Mouse (Mus musculus) hindbrain, embryonic 10.5 days (tissue): Measurements from ENCODE around the gene Map7d2. TPM values are rescaled to one million over a fixed set of nuclear protein-coding genes. Genes with fewer than 3 reads are reported as not detected.
"Not testable (repeated sequence)": the region's sequence is repeated elsewhere in the genome, so short reads cannot be mapped to it uniquely, and the experiment has no call there.

Experiments used
- DNase-seq: peaks from one replicate; pipeline ENCODE4 v3.0.0-alpha.2; 2017; ENCODE audit warnings: low spot score
- H3K27ac ChIP-seq: fragments of 300-500 bp; sonication (generic); 2 replicates; pipeline ENCODE4 v1.5.1; 2016; ENCODE audit warnings: mild to moderate bottlenecking, moderate library complexity
- H3K27me3 ChIP-seq: fragments of 300-500 bp; sonication (generic); 2 replicates; pipeline ENCODE4 v1.6.1; 2016; ENCODE audit warnings: mild to moderate bottlenecking; ENCODE audit not compliant: poor library complexity, insufficient read depth, severe bottlenecking
- H3K36me3 ChIP-seq: fragments of 300-500 bp; sonication (generic); 2 replicates; pipeline ENCODE4 v1.6.1; 2016; ENCODE audit warnings: mild to moderate bottlenecking, moderate library complexity
- H3K4me1 ChIP-seq: fragments of 300-500 bp; sonication (generic); replicated peaks from 2 replicates; pipeline ENCODE4 v1.6.1; 2016; ENCODE audit warnings: mild to moderate bottlenecking
- H3K4me3 ChIP-seq: fragments of 300-500 bp; sonication (generic); 2 replicates; pipeline ENCODE4 v1.5.1; 2016; ENCODE audit warnings: mild to moderate bottlenecking, moderate library complexity
- H3K9me3 ChIP-seq: fragments of 300-500 bp; sonication (generic); 2 replicates; pipeline ENCODE4 v1.6.1; 2016; ENCODE audit warnings: mild to moderate bottlenecking, moderate library complexity
- WGBS: fragments of 180-500 bp; shearing (Covaris S2); methylation state at CpG from one replicate; pipeline ENCODE4 v1.1.7; 2016; 5-methylcytosine and 5-hydroxymethylcytosine counted together
- polyA plus RNA-seq: library from polyadenylated mRNA; unstranded; fragments of >200 nt; fragmentation: Nextera tagmentation; extraction: Ambion mirVana; gene quantifications from 2 replicates; pipeline ENCODE4 v1.2.1, GENCODE M21; 2016

Map7d2 gene
- 11.2 and 12.8 TPM in 2 replicates for polyA plus RNA-seq

- H3K4me3 ChIP-seq, result peak within 1 kb of the TSS; percentile 67
- peak; percentile 45 for DNase-seq
- H3K27me3 ChIP-seq, result peaks cover 44% of the 10 kb centered on the region
- peaks cover 6% of the 10 kb centered on the region; the same call in 1 of the 2 replicates for H3K4me1 ChIP-seq
- peak within 1 kb of the TSS; percentile 66; the same call in 1 of the 2 replicates for H3K27ac ChIP-seq
- WGBS, result 27% methylated on average over 79 of the region's 83 CpGs
- no peaks in the 10 kb centered on the region for H3K36me3 ChIP-seq
- H3K9me3 ChIP-seq, result no peaks in the 10 kb centered on the region
Observed at GRCm38 (mm10) chrX:159414130-159414828, at the start of gene Map7d2. TSS of gene Map7d2 (plus strand) at chrX:159414572.

- DNase-seq, result peak; percentile 71
- Histone ChIP-seq H3K4me1 (peaks cover 7% of the 10 kb centered on the region), H3K27ac (peak within 1 kb of the TSS; percentile 92), H3K27me3 (peaks cover 5% of the 10 kb centered on the region; the same call in 1 of the 2 replicates), H3K36me3 (peaks cover 22% of the 10 kb centered on the region), H3K4me3 (peak within 1 kb of the TSS; percentile 69), H3K9me3 (no peaks in the 10 kb centered on the region)
- 17% methylated on average over 62 of the region's 76 CpGs for WGBS
Observed at GRCm38 (mm10) chrX:159371831-159372752, 42.3 kb upstream of the Map7d2 start, which contains the start of gene Eif1ax. TSS of gene Eif1ax (plus strand) at chrX:159372178.

- H3K9me3 ChIP-seq, result no peaks in the 10 kb centered on the region
- peaks cover 7% of the 10 kb centered on the region for H3K4me1 ChIP-seq
- peak overlapping the region; percentile 69 for H3K4me3 ChIP-seq
- 22% methylated on average over 9 of the region's 9 CpGs for WGBS
- peak overlapping the region; percentile 92 for H3K27ac ChIP-seq
- H3K36me3 ChIP-seq, result peaks cover 28% of the 10 kb centered on the region
- DNase-seq, result no peak
- peaks cover 5% of the 10 kb centered on the region; the same call in 1 of the 2 replicates for H3K27me3 ChIP-seq
Observed at GRCm38 (mm10) chrX:159372753-159373144, 41.6 kb upstream of the Map7d2 start.

- Histone ChIP-seq H3K27me3 (no peaks in the 10 kb centered on the region), H3K4me3 (no peak overlapping the region), H3K36me3 (peaks cover 39% of the 10 kb centered on the region), H3K27ac (no peak overlapping the region), H3K9me3 (no peaks in the 10 kb centered on the region), H3K4me1 (no peaks in the 10 kb centered on the region)
- 91% methylated on average over 9 of the region's 9 CpGs for WGBS
- no peak for DNase-seq
Observed at GRCm38 (mm10) chrX:159387105-159387504, 27.3 kb upstream of the Map7d2 start.

DNA sequence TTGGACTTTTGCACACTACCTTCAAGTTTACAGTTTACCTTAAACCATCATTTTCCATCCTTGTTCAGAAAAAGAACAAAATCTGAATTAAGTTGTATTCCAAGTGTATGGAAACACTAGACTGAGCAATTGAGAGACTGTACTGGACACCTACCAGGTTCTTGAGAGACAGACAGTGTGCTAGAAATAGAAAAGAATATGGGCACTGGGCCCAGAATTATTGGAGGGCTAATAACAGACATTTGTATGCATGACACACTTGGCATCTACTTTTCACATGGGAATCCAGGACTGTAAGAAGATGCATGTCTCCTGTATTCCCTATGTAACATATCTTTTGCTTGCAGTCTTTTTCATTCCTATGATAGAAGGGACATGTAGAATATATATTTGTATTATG is 25.4 kb upstream of the Map7d2 start:
- H3K27ac ChIP-seq, result no peak overlapping the region
- H3K4me1 ChIP-seq, result no peaks in the 10 kb centered on the region
- no peaks in the 10 kb centered on the region for H3K27me3 ChIP-seq
- no peak overlapping the region for H3K4me3 ChIP-seq
- no peaks in the 10 kb centered on the region for H3K9me3 ChIP-seq
- peaks cover 30% of the 10 kb centered on the region for H3K36me3 ChIP-seq
- DNase-seq, result no peak

DNA sequence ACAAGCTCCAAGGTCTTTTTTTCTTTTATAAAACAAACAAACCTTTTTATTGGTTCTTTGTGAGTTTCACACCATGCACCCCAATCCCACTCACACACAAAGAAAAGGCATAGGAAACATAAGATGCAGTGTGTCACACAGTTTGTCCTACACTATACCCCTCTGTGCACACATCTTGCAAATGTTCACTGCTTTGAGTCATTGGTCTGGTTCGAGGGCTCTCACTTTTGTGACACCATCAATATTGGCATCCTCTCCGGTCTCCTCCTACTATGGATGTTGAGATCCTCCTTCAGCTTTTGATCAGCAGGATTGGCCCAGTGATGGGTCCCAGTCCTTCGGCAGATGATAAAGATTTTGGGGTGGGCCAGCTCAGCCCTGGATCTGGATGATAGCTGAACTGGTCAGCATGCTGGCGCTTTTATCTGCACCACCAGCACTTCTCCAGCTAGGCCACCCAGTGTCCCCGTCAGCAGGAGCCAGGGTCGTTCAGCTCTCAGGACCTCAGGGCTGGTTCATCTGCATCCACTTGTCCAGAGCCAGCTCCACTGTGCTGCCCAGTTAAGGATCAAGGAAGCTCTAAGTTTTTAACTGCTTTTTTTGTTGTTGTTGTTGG is 23.9 kb upstream of the Map7d2 start:
- peaks cover 18% of the 10 kb centered on the region for H3K36me3 ChIP-seq
- no peaks in the 10 kb centered on the region for H3K4me1 ChIP-seq
- H3K27ac ChIP-seq, result no peak overlapping the region
- WGBS, result 84% methylated on average over 6 of the region's 6 CpGs
- no peak for DNase-seq
- no peaks in the 10 kb centered on the region for H3K27me3 ChIP-seq
- no peak overlapping the region for H3K4me3 ChIP-seq
- H3K9me3 ChIP-seq, result no peaks in the 10 kb centered on the region

DNA sequence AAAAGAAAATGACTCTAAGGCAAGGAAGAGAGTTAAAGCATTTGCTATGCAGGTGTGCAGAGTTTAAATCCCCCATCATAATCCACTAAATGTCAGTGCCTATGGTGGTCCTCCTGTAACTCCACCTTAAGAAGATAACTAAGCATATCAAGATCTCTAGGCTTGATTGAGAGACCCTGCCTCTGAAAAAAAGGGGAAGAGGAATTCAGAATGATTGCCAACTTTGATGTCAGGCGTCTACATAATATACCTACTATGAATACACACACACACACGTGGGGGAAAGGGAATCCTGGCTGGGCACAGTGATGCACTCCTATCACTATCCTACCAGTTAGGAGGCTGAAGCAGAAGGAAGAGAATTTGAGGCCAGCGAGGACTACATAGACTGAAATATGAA is 23.1 kb upstream of the Map7d2 start:
- no peak for DNase-seq
- no peak overlapping the region for H3K27ac ChIP-seq
- H3K9me3 ChIP-seq, result no peaks in the 10 kb centered on the region
- WGBS, result 79% methylated on average over 3 of the region's 3 CpGs
- H3K4me1 ChIP-seq, result no peaks in the 10 kb centered on the region
- H3K36me3 ChIP-seq, result peaks cover 10% of the 10 kb centered on the region; the same call in 1 of the 2 replicates
- no peak overlapping the region for H3K4me3 ChIP-seq
- H3K27me3 ChIP-seq, result no peaks in the 10 kb centered on the region

DNA sequence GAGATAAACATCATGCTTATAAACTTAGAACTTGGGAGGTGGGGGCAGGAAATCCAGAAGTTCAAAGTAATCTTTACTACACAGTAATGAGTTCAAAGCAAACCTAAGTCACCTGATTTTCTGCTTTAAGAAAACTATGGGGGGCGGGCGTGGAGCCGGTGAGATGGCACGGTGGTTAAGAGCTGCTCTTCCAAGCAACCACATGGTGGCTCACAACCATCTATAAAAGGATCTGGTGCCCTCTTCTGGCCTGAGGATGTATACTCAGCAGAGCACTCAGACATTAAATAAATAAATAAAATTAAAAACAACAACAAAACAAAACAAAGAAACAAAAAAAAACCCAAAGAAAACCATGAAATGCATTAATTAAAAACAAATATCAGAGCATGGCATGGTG is 5.1 kb upstream of the Map7d2 start:
- no peak for DNase-seq
- H3K9me3 ChIP-seq, result no peaks in the 10 kb centered on the region
- H3K36me3 ChIP-seq, result no peaks in the 10 kb centered on the region

GRCm38 (mm10) chrX:159414829-159415673 is 679 bp downstream of the Map7d2 start:
- no peaks in the 10 kb centered on the region for H3K36me3 ChIP-seq
- H3K27ac ChIP-seq, result peak overlapping the region; percentile 66; the same call in 1 of the 2 replicates
- peaks cover 44% of the 10 kb centered on the region for H3K27me3 ChIP-seq
- 16% methylated on average over 59 of the region's 65 CpGs for WGBS
- peak; percentile 11 for DNase-seq
- H3K4me1 ChIP-seq, result peaks cover 6% of the 10 kb centered on the region; the same call in 1 of the 2 replicates
- H3K9me3 ChIP-seq, result no peaks in the 10 kb centered on the region
- H3K4me3 ChIP-seq, result peak overlapping the region; percentile 67

More for the DNA sequence above, 5.1 kb upstream of the Map7d2 start:
- Histone ChIP-seq H3K4me3 (no peak overlapping the region), H3K4me1 (no peaks in the 10 kb centered on the region), H3K27ac (no peak overlapping the region), H3K27me3 (peaks cover 7% of the 10 kb centered on the region)
- WGBS, result 32% methylated on average over 4 of the region's 4 CpGs

GRCm38 (mm10) chrX:159430507-159430906 is 16.1 kb downstream of the Map7d2 start:
- 89% methylated on average over 3 of the region's 3 CpGs for WGBS
- H3K4me3 ChIP-seq, H3K27ac ChIP-seq, H3K27me3 ChIP-seq, H3K4me1 ChIP-seq, DNase-seq, H3K36me3 ChIP-seq, H3K9me3 ChIP-seq: not testable (repeated sequence)

- Histone ChIP-seq H3K9me3 (no peaks in the 10 kb centered on the region), H3K27ac (no peak overlapping the region), H3K36me3 (no peaks in the 10 kb centered on the region), H3K4me1 (no peaks in the 10 kb centered on the region), H3K27me3 (no peaks in the 10 kb centered on the region), H3K4me3 (no peak overlapping the region)
- peak; percentile 37 for DNase-seq
- 42% methylated on average over 3 of the region's 3 CpGs for WGBS
Observed at GRCm38 (mm10) chrX:159442128-159442527, 27.8 kb downstream of the Map7d2 start.

DNA sequence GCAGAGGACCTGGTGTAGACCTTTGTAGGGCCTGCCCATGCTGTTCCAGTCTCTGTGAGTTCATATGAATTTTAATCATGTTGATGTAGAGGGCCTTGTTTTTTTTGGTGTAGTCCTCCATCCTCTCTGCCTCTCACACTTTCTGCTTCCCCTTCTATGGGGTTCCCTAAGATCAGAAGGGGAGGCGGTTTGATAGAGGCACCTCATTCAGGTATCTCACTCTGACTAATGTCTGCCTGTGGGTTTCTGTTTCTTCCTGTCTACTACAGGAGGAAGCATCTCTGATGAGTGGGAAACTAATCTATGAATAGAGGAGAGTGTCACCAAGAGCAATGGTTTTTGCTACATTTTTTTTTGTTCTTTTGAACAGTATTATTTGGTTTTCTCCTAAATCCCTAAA is 32.8 kb downstream of the Map7d2 start:
- DNase-seq, result no peak
- WGBS, result 94% methylated on average over 1 of the region's 1 CpGs
- no peak overlapping the region for H3K27ac ChIP-seq
- no peaks in the 10 kb centered on the region for H3K27me3 ChIP-seq
- H3K4me1 ChIP-seq, result no peaks in the 10 kb centered on the region
- H3K9me3 ChIP-seq, result no peaks in the 10 kb centered on the region
- no peak overlapping the region for H3K4me3 ChIP-seq
- no peaks in the 10 kb centered on the region for H3K36me3 ChIP-seq
